Mouse (Mus musculus) frontal cortex, adult (tissue): ENCODE results near the gene Dtx1.

Experiments
- ATAC-seq: cut with Nextera tagmentation; 2 replicates; pipeline ENCODE4 v1.9.2; 2017; ENCODE audit warnings: mild to moderate bottlenecking, moderate library complexity, mixed read lengths; ENCODE audit not compliant: low TSS enrichment

The Dtx1 gene

GRCm38 (mm10) chr5:120679676-120680555, 31.8 kb downstream of the Dtx1 start:
- peak; percentile 81 for ATAC-seq

GRCm38 (mm10) chr5:120677516-120677915, 34.2 kb downstream of the Dtx1 start:
- ATAC-seq = no peak

GRCm38 (mm10) chr5:120674229-120675145, 37.2 kb downstream of the Dtx1 start:
- ATAC-seq = no peak

- ATAC-seq = peak; percentile 32; the same call in 1 of the 2 replicates
These were observed 38.1 kb downstream of the Dtx1 start for GRCm38 (mm10) chr5:120673626-120674025.

GRCm38 (mm10) chr5:120671865-120672264, 39.9 kb downstream of the Dtx1 start:
- ATAC-seq = no peak

GRCm38 (mm10) chr5:120670132-120670531, 41.6 kb downstream of the Dtx1 start:
- ATAC-seq = no peak

- ATAC-seq = no peak
These were observed 43.0 kb downstream of the Dtx1 start for GRCm38 (mm10) chr5:120668761-120669160.

- ATAC-seq = no peak
These were observed 46.8 kb downstream of the Dtx1 start for GRCm38 (mm10) chr5:120664888-120665287.

GRCm38 (mm10) chr5:120660816-120661215, 50.9 kb downstream of the Dtx1 start:
- ATAC-seq = 0 out of 2 replicates have a peak, but pooled peaks have one; percentile 31

- ATAC-seq = peak; percentile 67
These were observed 55.4 kb downstream of the Dtx1 start for GRCm38 (mm10) chr5:120656281-120656751.

- no peak for ATAC-seq
These were observed 57.9 kb downstream of the Dtx1 start for GRCm38 (mm10) chr5:120653873-120654272.

GRCm38 (mm10) chr5:120652915-120653701, 58.6 kb downstream of the Dtx1 start:
- ATAC-seq = 0 out of 2 replicates have a peak, but pooled peaks have one; percentile 14

GRCm38 (mm10) chr5:120651230-120651629, 60.5 kb downstream of the Dtx1 start:
- no peak for ATAC-seq

GRCm38 (mm10) chr5:120649938-120650337, 61.8 kb downstream of the Dtx1 start:
- ATAC-seq = no peak

- ATAC-seq = peak; percentile 22; the same call in 1 of the 2 replicates
These were observed 62.3 kb downstream of the Dtx1 start for GRCm38 (mm10) chr5:120649374-120649933.

GRCm38 (mm10) chr5:120648569-120649373, 63.0 kb downstream of the Dtx1 start, which contains the start of gene Rasal1:
Gene Rasal1 (plus strand): TSS chr5:120648812.
- peak; percentile 62 for ATAC-seq

GRCm38 (mm10) chr5:120647814-120648491, 63.8 kb downstream of the Dtx1 start:
- ATAC-seq = peak; percentile 38; the same call in 1 of the 2 replicates

GRCm38 (mm10) chr5:120647361-120647760, 64.4 kb downstream of the Dtx1 start:
- ATAC-seq = no peak

GRCm38 (mm10) chr5:120645851-120646250, 65.9 kb downstream of the Dtx1 start:
- ATAC-seq = no peak
